Mouse (Mus musculus) thymus, postnatal 0 days (tissue): ENCODE results near the gene Hhat. TPM values are rescaled to one million over a fixed set of nuclear protein-coding genes. Genes with fewer than 3 reads are reported as not detected.

ENCODE experiments used
- polyA plus RNA-seq: library from polyadenylated mRNA; unstranded; fragments of >200 nt; fragmentation: Nextera tagmentation; extraction: Ambion mirVana; gene quantifications from 2 replicates; pipeline ENCODE4 v1.2.1, GENCODE M21; 2015

Gene Hhat
- polyA plus RNA-seq, 1 experiment from 2014 or later: 3.7 TPM

Other genes with a start within 250 kb of the Hhat start
- gene Sertad4, start 84.5 kb upstream of the Hhat start, polyA plus RNA-seq: 2.6 and 3.2 TPM in 2 replicates